Mouse (Mus musculus) hindbrain, embryonic 16.5 days (tissue): Measurements from ENCODE around the gene Parn. TPM values are rescaled to one million over a fixed set of nuclear protein-coding genes. Genes with fewer than 3 reads are reported as not detected.

Experiments
- ATAC-seq: fragments of 200-750 bp; cut with Nextera tagmentation; 2 replicates; pipeline ENCODE4 v1.8.0; 2017; ENCODE audit warnings: moderate TSS enrichment, moderate library complexity
- H3K27ac ChIP-seq: fragments of 300-500 bp; sonication (generic); 2 replicates; pipeline ENCODE4 v1.5.1; 2014; ENCODE audit warnings: low read depth, mild to moderate bottlenecking, control low read depth, low read length, moderate library complexity
- H3K27me3 ChIP-seq: fragments of 300-500 bp; sonication (generic); replicated peaks from 2 replicates; pipeline ENCODE4 v1.6.1; 2014; ENCODE audit warnings: low read length; ENCODE audit not compliant: control insufficient read depth, insufficient read depth
- H3K36me3 ChIP-seq: fragments of 300-500 bp; sonication (generic); 2 replicates; pipeline ENCODE4 v1.6.1; 2014; ENCODE audit warnings: mild to moderate bottlenecking, low read length, moderate library complexity, mixed read lengths; ENCODE audit not compliant: control insufficient read depth, insufficient read depth
- H3K4me1 ChIP-seq: fragments of 300-500 bp; sonication (generic); 2 replicates; pipeline ENCODE4 v1.6.1; 2014; ENCODE audit warnings: low read depth, low read length; ENCODE audit not compliant: control insufficient read depth, insufficient read depth
- H3K4me2 ChIP-seq: fragments of 300-500 bp; sonication (generic); 2 replicates; pipeline ENCODE4 v1.6.1; 2014; ENCODE audit warnings: mild to moderate bottlenecking, low read length, control low read depth, moderate library complexity
- H3K4me3 ChIP-seq: fragments of 300-500 bp; sonication (generic); 2 replicates; pipeline ENCODE4 v1.5.1; 2014; ENCODE audit warnings: mild to moderate bottlenecking, low read length, control low read depth, moderate library complexity
- H3K9ac ChIP-seq: fragments of 300-500 bp; sonication (generic); 2 replicates; pipeline ENCODE4 v1.6.1; 2014; ENCODE audit warnings: low read depth, mild to moderate bottlenecking, control low read depth, low read length, moderate library complexity
- H3K9me3 ChIP-seq: fragments of 300-500 bp; sonication (generic); 2 replicates; pipeline ENCODE4 v1.6.1; 2014; ENCODE audit warnings: mild to moderate bottlenecking, low read length, moderate library complexity; ENCODE audit not compliant: control insufficient read depth
- WGBS: fragments of 180-500 bp; shearing (Covaris S2); extraction: QIAGEN DNeasy Blood & Tissue Kit; methylation state at CpG from one replicate; pipeline ENCODE4 v1.1.7; 2014; 5-methylcytosine and 5-hydroxymethylcytosine counted together
- polyA plus RNA-seq: library from polyadenylated mRNA; unstranded; fragments of >200 nt; fragmentation: Nextera tagmentation; extraction: Ambion mirVana; gene quantifications from 2 replicates; pipeline ENCODE4 v1.2.1, GENCODE M21; 2015

The Parn gene
- polyA plus RNA-seq, 1 experiment from 2014 or later, result 31.7 TPM

DNA sequence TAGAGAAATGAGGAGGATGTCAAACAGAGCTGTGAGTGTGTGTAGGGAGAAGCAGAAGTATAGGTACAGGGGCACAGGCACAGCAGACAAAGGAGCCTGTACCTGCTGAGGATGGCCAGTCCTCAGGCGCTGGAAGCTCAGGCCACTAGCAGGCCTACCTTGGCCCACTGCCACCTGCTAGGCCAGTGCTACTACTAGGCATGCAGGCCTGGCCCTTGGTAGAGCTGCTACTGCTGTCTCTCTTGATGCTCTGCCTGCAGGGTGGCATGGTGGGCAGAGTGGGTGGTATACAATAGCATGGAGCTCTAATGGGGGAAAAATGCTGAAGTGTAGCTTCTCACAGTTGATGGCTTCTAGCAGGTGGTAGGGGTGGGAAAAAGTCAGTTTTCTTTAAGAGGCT lies 88.0 kb downstream of the Parn start:
- no peak overlapping the region for H3K4me2 ChIP-seq
- ATAC-seq, result no peak
- H3K36me3 ChIP-seq, result no peaks in the 10 kb centered on the region
- no peaks in the 10 kb centered on the region for H3K4me1 ChIP-seq
- WGBS, result 83% methylated on average over 1 of the region's 1 CpGs
- no peaks in the 10 kb centered on the region for H3K9me3 ChIP-seq
- H3K9ac ChIP-seq, result no peak overlapping the region; the same call in 1 of the 2 replicates
- no peaks in the 10 kb centered on the region for H3K27me3 ChIP-seq
- H3K4me3 ChIP-seq, result no peak overlapping the region
- no peak overlapping the region for H3K27ac ChIP-seq

DNA sequence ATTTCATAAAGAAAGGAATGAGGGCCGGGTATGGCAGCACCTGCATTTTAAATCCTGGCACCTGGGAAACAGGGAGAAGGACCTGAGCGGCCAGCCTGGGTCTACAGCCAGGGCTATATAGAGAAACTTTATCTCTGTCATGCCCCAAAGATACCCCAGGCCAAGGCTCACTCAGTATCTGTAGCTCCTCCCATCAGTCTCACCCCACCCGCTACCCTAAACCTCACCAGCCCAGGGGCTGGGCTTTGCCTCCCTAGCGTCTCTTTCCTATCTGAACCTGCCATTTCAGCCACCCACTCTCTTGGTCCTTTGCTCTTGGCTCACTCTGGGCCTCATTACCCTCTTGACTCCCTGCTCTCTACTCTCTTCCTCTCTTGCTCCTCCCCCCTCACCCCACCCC lies 92.7 kb downstream of the Parn start:
- no peak for ATAC-seq
- no peaks in the 10 kb centered on the region for H3K4me1 ChIP-seq
- H3K4me2 ChIP-seq, result no peak overlapping the region
- no peak overlapping the region for H3K4me3 ChIP-seq
- no peak overlapping the region for H3K27ac ChIP-seq
- 84% methylated on average over 4 of the region's 4 CpGs for WGBS
- no peak overlapping the region for H3K9ac ChIP-seq
- no peaks in the 10 kb centered on the region for H3K9me3 ChIP-seq
- H3K27me3 ChIP-seq, result no peaks in the 10 kb centered on the region
- no peaks in the 10 kb centered on the region for H3K36me3 ChIP-seq

DNA sequence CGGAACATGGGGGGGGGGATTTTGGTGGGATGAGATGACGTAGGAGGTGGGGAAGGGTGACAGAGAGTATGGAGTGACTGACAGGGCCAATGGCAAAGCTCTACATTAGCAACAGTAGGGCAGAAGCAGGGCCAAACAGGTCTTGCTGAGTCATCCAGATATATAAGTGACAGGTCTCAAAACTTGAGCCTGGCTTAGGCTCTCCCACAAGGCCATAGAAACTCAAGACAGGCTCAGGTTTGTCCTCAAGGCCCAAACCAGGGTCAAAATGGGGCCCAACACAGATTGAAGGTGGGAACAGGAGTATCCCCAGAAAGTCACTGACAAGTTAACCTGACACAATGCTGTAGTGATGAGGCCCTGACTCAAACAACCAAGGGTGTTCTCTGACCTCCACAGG lies 99.7 kb downstream of the Parn start:
- H3K4me2 ChIP-seq, result no peak overlapping the region
- no peaks in the 10 kb centered on the region for H3K9me3 ChIP-seq
- no peaks in the 10 kb centered on the region for H3K27me3 ChIP-seq
- WGBS, result 94% methylated on average over 2 of the region's 2 CpGs
- no peak overlapping the region for H3K9ac ChIP-seq
- ATAC-seq, result no peak
- no peaks in the 10 kb centered on the region for H3K36me3 ChIP-seq
- no peak overlapping the region for H3K27ac ChIP-seq
- H3K4me1 ChIP-seq, result no peaks in the 10 kb centered on the region
- no peak overlapping the region for H3K4me3 ChIP-seq

DNA sequence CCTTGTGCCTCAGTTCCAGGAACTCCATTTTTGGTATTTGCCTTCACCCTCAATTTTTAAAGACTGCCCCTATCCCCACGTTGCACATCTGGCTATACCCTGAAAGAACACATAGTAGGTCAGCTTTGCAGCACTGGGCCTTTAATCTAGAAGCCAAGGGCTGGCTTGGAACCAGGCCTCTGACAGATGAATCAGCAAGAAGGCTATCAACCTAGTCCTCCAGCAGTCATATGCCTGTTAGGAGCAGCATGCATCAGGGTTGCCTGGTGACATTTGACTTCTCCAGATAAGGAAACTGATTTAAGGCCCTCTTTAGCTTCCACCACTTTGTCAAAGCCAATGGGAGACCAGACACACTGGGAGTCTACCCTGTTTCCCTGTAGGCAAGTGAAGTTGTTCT lies 100.4 kb downstream of the Parn start:
- no peak overlapping the region for H3K9ac ChIP-seq
- no peak overlapping the region for H3K27ac ChIP-seq
- no peaks in the 10 kb centered on the region for H3K27me3 ChIP-seq
- H3K4me2 ChIP-seq, result no peak overlapping the region
- 92% methylated on average over 1 of the region's 1 CpGs for WGBS
- H3K4me1 ChIP-seq, result no peaks in the 10 kb centered on the region
- H3K9me3 ChIP-seq, result no peaks in the 10 kb centered on the region
- no peak overlapping the region for H3K4me3 ChIP-seq
- H3K36me3 ChIP-seq, result no peaks in the 10 kb centered on the region
- ATAC-seq, result no peak

DNA sequence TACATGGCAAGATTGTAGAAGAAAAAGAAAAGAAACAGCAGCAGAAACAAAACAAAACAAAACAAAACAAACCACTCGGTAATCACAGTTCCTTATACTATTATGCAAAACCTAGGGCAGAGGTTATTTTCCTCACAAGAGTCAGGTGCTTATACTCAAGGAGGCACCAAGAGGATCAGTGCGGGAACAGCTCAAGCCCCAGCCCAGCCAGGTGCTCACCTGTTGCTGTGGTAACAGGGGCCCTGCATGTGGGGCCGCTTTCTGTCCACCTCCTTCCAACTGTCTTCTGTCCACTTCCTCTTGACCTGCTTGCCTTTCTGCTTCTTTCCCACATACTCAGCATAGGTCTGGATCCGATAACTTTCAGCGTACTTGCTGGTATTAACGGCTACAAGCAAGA lies 101.6 kb downstream of the Parn start:
- Histone ChIP-seq H3K27ac (no peak overlapping the region), H3K36me3 (no peaks in the 10 kb centered on the region), H3K4me1 (no peaks in the 10 kb centered on the region), H3K4me3 (no peak overlapping the region), H3K9ac (no peak overlapping the region), H3K9me3 (no peaks in the 10 kb centered on the region), H3K4me2 (no peak overlapping the region), H3K27me3 (no peaks in the 10 kb centered on the region)
- no peak for ATAC-seq
- 90% methylated on average over 6 of the region's 6 CpGs for WGBS

DNA sequence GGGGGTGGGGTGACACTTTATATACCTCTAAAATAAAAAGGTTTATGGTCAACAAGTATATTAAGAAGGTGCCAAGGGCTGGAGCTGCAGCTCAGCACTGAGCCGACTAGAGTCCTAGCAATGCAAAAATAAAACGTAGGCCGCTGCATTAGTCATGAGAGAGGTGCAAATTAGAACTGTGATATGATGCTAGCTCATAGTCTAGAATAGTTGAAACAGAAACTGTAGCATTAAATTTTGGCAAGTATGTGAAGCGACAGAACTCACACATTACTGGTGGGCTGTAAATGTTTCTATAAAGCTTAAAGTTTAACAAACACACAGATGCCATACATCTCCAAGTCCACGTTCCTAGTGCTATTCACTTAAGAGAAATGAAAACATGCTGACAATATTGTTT lies 102.7 kb downstream of the Parn start:
- ATAC-seq, result no peak
- H3K4me2 ChIP-seq, result no peak overlapping the region
- WGBS, result 91% methylated on average over 5 of the region's 5 CpGs

DNA sequence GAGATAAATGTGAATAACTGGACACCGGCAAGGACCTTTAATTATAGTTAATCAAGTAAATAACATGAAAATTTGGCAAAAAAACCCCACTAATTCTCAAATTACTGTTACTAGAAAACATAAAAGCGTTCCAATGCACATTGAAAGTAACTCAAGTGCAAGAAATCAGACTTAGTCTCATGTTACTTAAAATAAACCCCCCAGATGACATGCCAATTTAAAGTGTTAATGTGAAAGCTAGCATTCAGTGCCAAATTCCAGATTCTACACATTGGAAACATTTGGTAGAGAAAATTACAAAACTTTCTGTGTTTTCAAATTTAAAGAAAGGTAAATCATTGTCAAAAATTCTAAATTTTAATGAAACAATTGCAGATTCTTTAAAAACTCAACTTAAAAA lies 110.2 kb downstream of the Parn start:
- 81% methylated on average over 2 of the region's 2 CpGs for WGBS
- no peak overlapping the region for H3K4me3 ChIP-seq
- H3K27me3 ChIP-seq, result no peaks in the 10 kb centered on the region
- no peak overlapping the region for H3K4me2 ChIP-seq
- H3K9ac ChIP-seq, result no peak overlapping the region
- no peak overlapping the region for H3K27ac ChIP-seq
- no peaks in the 10 kb centered on the region for H3K9me3 ChIP-seq
- H3K36me3 ChIP-seq, result no peaks in the 10 kb centered on the region
- no peaks in the 10 kb centered on the region for H3K4me1 ChIP-seq
- no peak for ATAC-seq

More for the DNA sequence above, 102.7 kb downstream of the Parn start:
- Histone ChIP-seq H3K9ac (no peak overlapping the region), H3K27ac (no peak overlapping the region), H3K27me3 (no peaks in the 10 kb centered on the region), H3K4me1 (no peaks in the 10 kb centered on the region), H3K9me3 (no peaks in the 10 kb centered on the region), H3K4me3 (no peak overlapping the region), H3K36me3 (no peaks in the 10 kb centered on the region)

DNA sequence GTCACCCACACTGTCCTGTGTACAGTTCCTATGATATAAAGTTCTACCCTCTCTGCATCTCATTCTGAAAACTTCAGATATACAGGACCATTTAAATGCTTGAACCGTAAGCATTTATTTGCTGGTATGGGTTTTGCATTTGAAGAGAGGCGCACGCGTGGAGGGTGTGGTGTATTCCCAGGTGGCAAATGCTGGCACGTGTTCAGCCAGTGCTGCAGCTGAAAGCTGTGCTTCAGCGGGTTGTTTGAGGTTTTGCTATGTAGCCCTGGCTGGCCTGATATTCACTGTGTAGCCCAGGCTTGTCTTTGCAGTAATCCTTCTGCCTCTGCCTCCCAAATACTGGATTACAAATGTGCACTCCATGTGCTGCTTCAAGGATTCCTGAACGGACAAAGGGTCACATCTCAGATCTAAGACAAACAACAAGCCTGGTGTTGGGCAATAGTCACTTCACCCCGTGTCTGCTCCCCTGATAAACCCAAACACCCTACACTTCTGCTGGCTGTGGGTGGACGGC lies 111.0 kb downstream of the Parn start:
- no peak overlapping the region for H3K4me2 ChIP-seq
- no peaks in the 10 kb centered on the region for H3K36me3 ChIP-seq
- H3K27me3 ChIP-seq, result no peaks in the 10 kb centered on the region
- 87% methylated on average over 9 of the region's 9 CpGs for WGBS
- H3K4me3 ChIP-seq, result no peak overlapping the region
- no peaks in the 10 kb centered on the region for H3K4me1 ChIP-seq
- no peak for ATAC-seq
- H3K9ac ChIP-seq, result no peak overlapping the region
- H3K9me3 ChIP-seq, result no peaks in the 10 kb centered on the region
- H3K27ac ChIP-seq, result no peak overlapping the region

DNA sequence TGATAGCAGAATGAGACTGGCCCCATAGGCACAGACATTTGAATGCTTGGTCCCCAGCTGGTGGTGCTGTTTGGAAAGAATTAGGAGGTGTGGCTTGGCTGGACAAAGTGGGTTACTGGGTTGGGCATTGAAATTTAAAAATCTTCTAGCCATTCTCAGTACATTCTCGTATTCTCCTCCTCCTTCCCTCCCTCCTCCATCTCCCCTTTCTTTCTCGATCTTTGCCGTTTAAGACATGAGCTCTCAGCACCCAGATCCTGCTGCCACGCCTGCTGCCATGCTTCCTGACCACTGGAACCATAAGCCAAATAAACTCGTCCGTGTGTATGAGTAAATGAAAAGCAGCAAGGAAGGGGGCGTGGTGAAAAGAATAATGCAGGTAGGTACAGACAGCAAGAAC lies 111.5 kb downstream of the Parn start:
- no peak overlapping the region for H3K27ac ChIP-seq
- no peaks in the 10 kb centered on the region for H3K9me3 ChIP-seq
- no peak for ATAC-seq
- H3K4me3 ChIP-seq, result no peak overlapping the region
- H3K27me3 ChIP-seq, result no peaks in the 10 kb centered on the region
- H3K4me2 ChIP-seq, result no peak overlapping the region
- no peak overlapping the region for H3K9ac ChIP-seq
- no peaks in the 10 kb centered on the region for H3K4me1 ChIP-seq
- H3K36me3 ChIP-seq, result no peaks in the 10 kb centered on the region
- 92% methylated on average over 7 of the region's 7 CpGs for WGBS

DNA sequence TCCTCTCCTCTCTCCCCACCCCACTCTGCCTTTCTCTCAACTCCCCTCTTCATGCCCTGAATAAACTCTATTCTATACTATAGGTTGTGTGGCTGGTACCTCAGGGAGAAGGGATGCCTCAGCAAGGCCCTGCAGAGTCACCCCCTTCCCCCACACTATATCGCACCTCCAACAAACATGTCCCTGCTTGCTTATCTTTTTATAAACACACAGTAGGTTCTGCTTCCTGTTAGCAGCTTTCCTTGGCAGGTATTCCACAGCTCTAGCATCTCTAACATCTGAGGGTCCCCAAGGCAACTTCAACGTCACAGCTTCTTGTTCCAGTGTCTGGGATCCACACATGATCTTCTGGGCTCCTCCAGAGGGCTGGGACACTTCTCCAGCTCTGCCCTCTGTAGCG lies 117.3 kb downstream of the Parn start:
- Histone ChIP-seq H3K4me2 (no peak overlapping the region), H3K4me3 (no peak overlapping the region), H3K27ac (no peak overlapping the region), H3K9me3 (peaks cover 9% of the 10 kb centered on the region), H3K9ac (no peak overlapping the region), H3K4me1 (no peaks in the 10 kb centered on the region), H3K27me3 (no peaks in the 10 kb centered on the region), H3K36me3 (peaks cover 9% of the 10 kb centered on the region)
- no peak for ATAC-seq
- 97% methylated on average over 3 of the region's 3 CpGs for WGBS
